Comparison of ENCODE assay signal across 28 mouse cellular contexts in genomic region chr6:117172358-117172757, GRCm38 (mm10). TPM values are rescaled to one million over a fixed set of nuclear protein-coding genes. Genes with fewer than 3 reads are reported as not detected.
DNase-seq lines count a peak whose midpoint lies in the region; ATAC-seq and TF ChIP-seq lines count a peak whose summit lies in the region.
"Had no signal": no experiment of that assay in that cellular context is flagged by ENCODE, and none has a peak within 500 bp of the region (broad histone marks: within the 10 kb centered on the region; RNA-seq: fewer than 3 reads in every experiment).

No protein-coding gene starts in this region.

- no peak for DNase-seq in heart, adult 2 months
- DNase-seq in liver, embryonic 11.5 days (ENCODE audit: low spot score): no peak
- no peak for DNase-seq in midbrain, embryonic 10.5 days (ENCODE audit: low spot score)
- DNase-seq in left cerebral cortex, postnatal 14 days (ENCODE audit: low spot score in 2 of 2): no peak
- DNase-seq: adrenal gland, postnatal 14 days; cerebellum, adult 11 months; cerebellum, adult 9-10 months; cerebellum, postnatal 36 days; forebrain, postnatal 0 days; gastrocnemius, postnatal 14 days; layer of hippocampus, adult 9-11 months; lung, adult 2 months; lung, postnatal 10 days; thymus, adult 18-20 months; thymus, postnatal 25 days had no signal

- 83% methylated on average over 6 of the region's 6 CpGs for WGBS in heart, adult 2 months
- WGBS in heart, embryonic 12.5 days: 74% methylated on average over 6 of the region's 6 CpGs
- WGBS in embryonic facial prominence, embryonic 13.5 days: 92% methylated on average over 6 of the region's 6 CpGs
- WGBS in liver, embryonic 11.5 days: 66% methylated on average over 6 of the region's 6 CpGs
- WGBS in liver, embryonic 16.5 days (ENCODE audit: insufficient replicate concordance): 50% methylated on average over 6 of the region's 6 CpGs
- WGBS in midbrain, embryonic 10.5 days: 86% methylated on average over 6 of the region's 6 CpGs

- H3K79me2 ChIP-seq in heart, adult 2 months (replicated peaks; ENCODE audit: control insufficient read depth, insufficient read depth, low read length): no peaks in the 10 kb centered on the region

- H3K9ac ChIP-seq in heart, adult 2 months (ENCODE audit: low read depth, low read length): no peak overlapping the region
- H3K9ac ChIP-seq in heart, embryonic 12.5 days: no peak overlapping the region
- H3K9ac ChIP-seq in embryonic facial prominence, embryonic 13.5 days: no peak overlapping the region
- H3K9ac ChIP-seq in liver, embryonic 11.5 days (ENCODE audit: low read depth, low read length): no peak overlapping the region
- H3K9ac ChIP-seq in liver, embryonic 16.5 days (ENCODE audit: low read depth, low read length): no peak overlapping the region
- H3K9ac ChIP-seq: embryonic facial prominence, embryonic 15.5 days; forebrain, embryonic 12.5 days; forebrain, postnatal 0 days; limb, embryonic 12.5 days; midbrain, embryonic 15.5 days; neural tube, embryonic 15.5 days had no signal

- TF ChIP-seq CTCF in heart, adult 2 months (IDR thresholded peaks at IDR 0.05): no peak

- H3K4me3 ChIP-seq in heart, adult 2 months: peak overlapping the region; percentile 30; the same call in 1 of the 2 replicates
- H3K4me3 ChIP-seq in heart, embryonic 12.5 days: no peak overlapping the region
- H3K4me3 ChIP-seq in embryonic facial prominence, embryonic 13.5 days: no peak overlapping the region
- no peak overlapping the region for H3K4me3 ChIP-seq in liver, embryonic 11.5 days (ENCODE audit: low read depth, low read length)
- no peak overlapping the region for H3K4me3 ChIP-seq in liver, embryonic 16.5 days (ENCODE audit: low read depth, low read length)
- H3K4me3 ChIP-seq in midbrain, embryonic 10.5 days: no peak overlapping the region
- H3K4me3 ChIP-seq: embryonic facial prominence, embryonic 15.5 days; forebrain, embryonic 12.5 days; limb, embryonic 12.5 days; midbrain, embryonic 15.5 days; neural tube, embryonic 15.5 days had no signal

- no peak for TF ChIP-seq POLR2A in heart, adult 2 months (IDR thresholded peaks at IDR 0.05; ENCODE audit: insufficient read depth, low read depth, low read length)

- peaks cover 5% of the 10 kb centered on the region; the same call in 1 of the 2 replicates for H3K4me1 ChIP-seq in heart, adult 2 months (ENCODE audit: control insufficient read depth, insufficient read depth, low read length)
- peaks cover 21% of the 10 kb centered on the region for H3K4me1 ChIP-seq in heart, embryonic 12.5 days (replicated peaks)
- H3K4me1 ChIP-seq in embryonic facial prominence, embryonic 13.5 days: peaks cover 49% of the 10 kb centered on the region
- H3K4me1 ChIP-seq in liver, embryonic 11.5 days (replicated peaks; ENCODE audit: control insufficient read depth, insufficient read depth, low read length): peaks cover 5% of the 10 kb centered on the region; the same call in 1 of the 2 replicates
- H3K4me1 ChIP-seq in liver, embryonic 16.5 days (ENCODE audit: control insufficient read depth, low read depth, low read length): peaks cover 8% of the 10 kb centered on the region
- peaks cover 54% of the 10 kb centered on the region for H3K4me1 ChIP-seq in midbrain, embryonic 10.5 days

- ATAC-seq in heart, embryonic 12.5 days (ENCODE audit: insufficient number of reproducible peaks, low FRiP score): no peak
- ATAC-seq in embryonic facial prominence, embryonic 13.5 days (ENCODE audit: insufficient number of reproducible peaks, insufficient read depth, low FRiP score, low TSS enrichment, low read depth): no peak
- no peak for ATAC-seq in liver, embryonic 11.5 days (replicated peaks; ENCODE audit: low FRiP score)
- ATAC-seq in liver, embryonic 16.5 days (ENCODE audit: low read depth): peak; percentile 58
- ATAC-seq: CD4-positive, CD25-positive, alpha-beta regulatory T cell, adult 4 months; forebrain, postnatal 0 days; hindbrain, embryonic 16.5 days; midbrain, embryonic 15.5 days had no signal

- intact Hi-C loops in heart, adult 2 months (cut with DNase I): loop anchor here (5.0 kb wide), 2 partner anchors 265 to 320 kb away; no protein-coding TSS in a partner anchor
- intact Hi-C loops in left cerebral cortex, postnatal 14 days (cut with DNase I): loop anchor here (10.0 kb wide), 1 partner anchor 262 kb away; no protein-coding TSS in a partner anchor

- no peaks in the 10 kb centered on the region for H3K27me3 ChIP-seq in heart, adult 2 months (ENCODE audit: control insufficient read depth, insufficient read depth, low read length)
- H3K27me3 ChIP-seq in heart, embryonic 12.5 days (replicated peaks): peaks cover 36% of the 10 kb centered on the region
- H3K27me3 ChIP-seq in embryonic facial prominence, embryonic 13.5 days: peaks cover 32% of the 10 kb centered on the region
- peaks cover 42% of the 10 kb centered on the region for H3K27me3 ChIP-seq in liver, embryonic 11.5 days (replicated peaks; ENCODE audit: control insufficient read depth, insufficient read depth, low read length)
- peaks cover 28% of the 10 kb centered on the region for H3K27me3 ChIP-seq in liver, embryonic 16.5 days (ENCODE audit: control insufficient read depth, insufficient read depth, low read depth, low read length)
- peaks cover 82% of the 10 kb centered on the region for H3K27me3 ChIP-seq in midbrain, embryonic 10.5 days (ENCODE audit: low read depth, poor library complexity, severe bottlenecking)

- H3K27ac ChIP-seq in heart, adult 2 months: peak overlapping the region; percentile 48
- H3K27ac ChIP-seq in heart, embryonic 12.5 days (ENCODE audit: poor library complexity, severe bottlenecking): no peak overlapping the region
- H3K27ac ChIP-seq in embryonic facial prominence, embryonic 13.5 days: no peak overlapping the region
- no peak overlapping the region for H3K27ac ChIP-seq in liver, embryonic 11.5 days (ENCODE audit: low read depth, low read length)
- no peak overlapping the region for H3K27ac ChIP-seq in liver, embryonic 16.5 days (ENCODE audit: low read length)
- H3K27ac ChIP-seq in midbrain, embryonic 10.5 days (replicated peaks): no peak overlapping the region
- H3K27ac ChIP-seq: embryonic facial prominence, embryonic 15.5 days; forebrain, embryonic 12.5 days; limb, embryonic 12.5 days; macrophage; midbrain, embryonic 15.5 days; neural tube, embryonic 15.5 days; stomach, postnatal 0 days had no signal

- no peaks in the 10 kb centered on the region for H3K9me3 ChIP-seq in heart, embryonic 12.5 days (replicated peaks)
- no peaks in the 10 kb centered on the region for H3K9me3 ChIP-seq in embryonic facial prominence, embryonic 13.5 days
- H3K9me3 ChIP-seq in liver, embryonic 11.5 days (ENCODE audit: control insufficient read depth, low read length): no peaks in the 10 kb centered on the region
- H3K9me3 ChIP-seq in liver, embryonic 16.5 days (replicated peaks; ENCODE audit: control insufficient read depth, low read length): no peaks in the 10 kb centered on the region
- H3K9me3 ChIP-seq in midbrain, embryonic 10.5 days (replicated peaks): no peaks in the 10 kb centered on the region
- H3K9me3 ChIP-seq: embryonic facial prominence, embryonic 15.5 days; forebrain, embryonic 12.5 days; limb, embryonic 12.5 days; midbrain, embryonic 15.5 days; neural tube, embryonic 15.5 days had no signal

- no peaks in the 10 kb centered on the region for H3K36me3 ChIP-seq in heart, adult 2 months (ENCODE audit: control insufficient read depth, insufficient read depth, low read length)
- 0 out of 2 replicates have a peak, but pooled peaks cover 25% of the 10 kb centered on the region for H3K36me3 ChIP-seq in heart, embryonic 12.5 days
- peaks cover 39% of the 10 kb centered on the region for H3K36me3 ChIP-seq in embryonic facial prominence, embryonic 13.5 days
- H3K36me3 ChIP-seq in liver, embryonic 11.5 days (ENCODE audit: control insufficient read depth, insufficient read depth, low read length): no peaks in the 10 kb centered on the region; the same call in 1 of the 2 replicates
- no peaks in the 10 kb centered on the region for H3K36me3 ChIP-seq in liver, embryonic 16.5 days (ENCODE audit: control insufficient read depth, insufficient read depth)
- H3K36me3 ChIP-seq in midbrain, embryonic 10.5 days: no peaks in the 10 kb centered on the region
- H3K36me3 ChIP-seq: forebrain, embryonic 12.5 days; midbrain, embryonic 15.5 days; neural tube, embryonic 15.5 days had no signal

- TF ChIP-seq EP300 in heart, adult 2 months (IDR thresholded peaks at IDR 0.05; ENCODE audit: insufficient read depth, low read depth, low read length): no peak

- no peak overlapping the region for H3K4me2 ChIP-seq in heart, embryonic 12.5 days
- H3K4me2 ChIP-seq in embryonic facial prominence, embryonic 13.5 days: 0 out of 2 replicates have a peak overlapping the region, but pooled peaks have one; percentile 69
- peak overlapping the region; percentile 31 for H3K4me2 ChIP-seq in liver, embryonic 11.5 days
- 0 out of 2 replicates have a peak overlapping the region, but pooled peaks have one; percentile 13 for H3K4me2 ChIP-seq in liver, embryonic 16.5 days (ENCODE audit: low read depth, low read length)
- H3K4me2 ChIP-seq: forebrain, embryonic 12.5 days; limb, embryonic 12.5 days; midbrain, embryonic 15.5 days; neural tube, embryonic 15.5 days had no signal

RNA-seq across cellular contexts. Expression of gene Cxcl12, which starts 4.0 kb away (rescaled TPM):
- total RNA-seq in heart, adult 2 months (2021): 100 to 1,000 TPM in 1 of 2 experiments, 10 to 100 TPM in 1; 97.9 to 116 TPM
- polyA plus RNA-seq in heart, adult 2 months (2012; rRNA removed): 101 and 166 TPM in 2 replicates
- polyA plus RNA-seq in heart, embryonic 12.5 days (2016; fragmentation: Nextera tagmentation; extraction: Ambion mirVana): 207 and 237 TPM in 2 replicates
- polyA plus RNA-seq in embryonic facial prominence, embryonic 13.5 days (2015; fragmentation: Nextera tagmentation; extraction: Ambion mirVana): 206 and 279 TPM in 2 replicates
- 66.6 and 69.8 TPM in 2 replicates for polyA plus RNA-seq in liver, embryonic 11.5 days (2014; fragmentation: Nextera tagmentation; extraction: Ambion mirVana)
- 57.5 and 59.8 TPM in 2 replicates for polyA plus RNA-seq in liver, embryonic 16.5 days (2015; fragmentation: Nextera tagmentation; extraction: Ambion mirVana)
- polyA plus RNA-seq in midbrain, embryonic 10.5 days (2016; fragmentation: Nextera tagmentation; extraction: Ambion mirVana): 59.9 and 72.6 TPM in 2 replicates
- total RNA-seq in left cerebral cortex, postnatal 14 days (2021): 10 to 100 TPM; 51.8 to 55.9 TPM
- total RNA-seq: granulocyte monocyte progenitor cell, adult 5-6 weeks had no signal
- polyA plus RNA-seq: CD4-positive, CD25-positive, alpha-beta regulatory T cell, adult 4 months had no signal
